Mouse (Mus musculus) gastrocnemius, postnatal 25 days (tissue): ENCODE results near the gene Syne2. TPM values are rescaled to one million over a fixed set of nuclear protein-coding genes. Genes with fewer than 3 reads are reported as not detected.

ENCODE experiments used
- DNase-seq: peaks from one replicate; pipeline ENCODE4 v3.0.0; 2022
- total RNA-seq, 2 experiments: library from RNA; stranded (reverse); gene quantifications; 1 replicate in 1 of 2; 2 replicates in 1 of 2; pipeline ENCODE4 v1.2.3; 2021

The Syne2 gene
- total RNA-seq, 2 experiments from 2014 or later, result 13.2 to 13.5 TPM

DNA sequence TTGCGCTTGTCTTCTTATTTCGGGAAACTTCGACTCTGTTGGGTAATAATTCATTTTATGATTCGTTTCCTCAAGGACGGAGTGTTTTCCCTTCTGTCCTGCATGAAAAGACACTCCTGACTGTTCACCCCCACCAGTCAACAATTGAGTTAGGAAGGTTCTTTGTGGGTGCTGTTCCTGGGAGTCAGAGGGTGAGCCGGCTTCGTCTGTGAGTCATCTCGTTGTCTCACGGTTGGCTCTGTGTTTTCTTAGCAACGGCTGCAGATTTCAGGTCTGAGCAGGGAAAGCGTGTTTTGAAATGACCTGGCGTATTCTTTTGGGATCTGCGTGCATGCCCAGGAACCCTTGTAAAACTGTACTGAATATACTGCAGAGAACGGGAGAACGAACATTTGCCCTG is 9.8 kb downstream of the Syne2 start:
- no peak for DNase-seq

DNA sequence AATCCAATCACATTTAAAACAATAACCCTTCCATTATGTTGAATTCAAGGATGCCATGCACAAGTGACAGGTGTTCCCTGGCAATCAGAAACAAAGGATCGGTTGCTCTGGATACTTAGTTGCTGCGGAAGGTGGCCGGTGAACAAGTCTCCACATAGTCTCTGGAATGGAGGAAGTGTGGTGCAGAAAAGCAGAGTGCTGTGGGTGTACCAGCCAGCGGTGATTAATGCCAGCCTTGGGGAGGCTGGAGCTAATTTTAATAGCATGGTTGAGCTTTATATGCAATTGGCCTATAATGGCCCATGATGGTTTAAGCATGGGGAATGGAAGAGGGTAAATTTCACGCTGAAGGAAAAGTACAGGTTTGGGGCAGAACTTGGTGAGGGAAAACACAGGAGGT is 11.7 kb downstream of the Syne2 start:
- no peak for DNase-seq

DNA sequence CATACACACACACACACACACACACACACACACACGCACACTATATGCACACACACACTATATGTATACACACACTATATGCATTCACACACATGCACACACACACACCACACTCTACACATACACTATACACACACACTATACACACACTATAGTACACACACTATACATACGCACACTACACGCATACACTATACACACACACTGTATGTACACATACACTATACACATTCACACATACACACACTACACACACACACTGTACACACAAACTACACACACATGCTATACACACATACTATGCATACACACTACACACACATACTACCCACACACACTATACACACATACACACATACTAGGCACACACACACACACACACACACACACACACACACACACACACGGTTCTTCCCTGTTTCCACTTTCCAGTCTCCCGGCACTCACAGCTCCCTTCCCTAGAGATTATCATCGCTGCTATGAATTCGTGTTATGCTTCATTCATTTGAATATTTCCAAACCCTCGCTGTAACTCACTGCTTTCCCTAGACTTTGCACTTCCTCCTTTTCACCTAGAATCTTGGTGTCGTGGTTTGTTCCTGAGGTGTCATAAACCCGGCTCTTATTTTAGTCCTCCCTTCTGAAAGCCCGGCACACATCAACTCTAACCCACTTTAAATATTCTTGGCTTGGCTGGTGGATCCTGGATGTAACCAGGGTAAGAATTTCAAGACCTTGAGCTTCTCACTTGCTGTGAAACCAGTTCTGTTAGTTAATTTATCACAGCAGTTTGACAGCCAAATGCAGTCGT is 15.4 kb downstream of the Syne2 start:
- no peak for DNase-seq

DNA sequence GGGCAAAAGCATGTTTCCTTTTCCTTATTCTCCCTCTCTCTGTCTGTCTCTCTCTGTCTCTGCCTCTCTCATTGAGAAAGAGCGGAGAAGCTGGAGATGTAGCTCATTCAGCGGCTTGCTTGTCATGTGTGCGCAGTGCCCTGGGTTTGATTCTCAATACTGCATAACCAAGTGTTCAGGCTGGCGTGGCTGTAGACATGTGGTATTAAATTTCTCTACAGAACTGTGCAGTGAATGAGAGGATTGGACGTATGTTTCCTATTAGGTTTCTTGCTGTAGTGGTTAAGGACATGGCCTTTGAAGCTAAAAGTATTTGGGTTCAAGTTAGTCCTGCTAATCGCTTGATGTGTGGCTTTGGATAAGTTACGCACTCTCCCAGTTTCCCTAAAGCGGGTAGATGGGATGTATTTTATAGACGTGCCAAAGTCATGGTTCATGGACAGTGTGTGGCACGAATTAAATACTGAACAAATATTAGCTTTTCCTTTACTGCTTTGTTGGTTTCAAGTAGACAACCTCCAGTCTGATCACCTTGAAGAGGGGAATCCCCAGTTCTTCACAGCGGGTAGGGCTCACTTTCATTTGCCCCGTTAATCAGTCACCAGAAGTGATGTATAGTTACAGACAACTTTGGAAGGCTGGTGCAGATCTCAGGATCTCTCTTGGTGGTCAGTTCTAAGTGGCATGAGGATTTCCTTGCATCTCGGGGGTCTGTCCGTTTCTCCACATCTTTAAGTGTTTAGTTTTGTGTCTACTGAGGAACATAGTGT is 16.2 kb downstream of the Syne2 start:
- DNase-seq, result no peak

DNA sequence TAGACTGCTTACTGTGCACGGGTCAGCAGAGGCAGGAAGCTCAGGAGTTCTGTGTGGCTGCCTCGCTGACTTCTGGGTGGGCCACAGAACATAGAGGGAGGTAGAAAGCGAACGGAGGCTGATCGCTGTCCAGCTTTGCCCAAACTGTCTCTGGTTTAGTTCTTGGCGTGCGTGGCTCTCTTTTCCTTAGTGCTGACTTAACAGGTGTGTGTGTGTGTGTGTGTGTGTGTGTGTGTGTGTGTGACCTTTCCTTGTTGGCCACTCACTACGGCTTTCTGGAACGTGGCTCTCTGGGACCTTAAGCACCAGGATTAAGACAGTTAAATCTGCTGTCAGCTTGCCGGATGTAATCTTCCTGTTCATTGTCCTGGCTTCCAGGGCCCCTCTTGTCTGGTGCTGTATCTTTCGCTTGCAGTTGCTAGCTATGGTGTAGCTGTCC is 18.6 kb downstream of the Syne2 start:
- DNase-seq, result no peak

DNA sequence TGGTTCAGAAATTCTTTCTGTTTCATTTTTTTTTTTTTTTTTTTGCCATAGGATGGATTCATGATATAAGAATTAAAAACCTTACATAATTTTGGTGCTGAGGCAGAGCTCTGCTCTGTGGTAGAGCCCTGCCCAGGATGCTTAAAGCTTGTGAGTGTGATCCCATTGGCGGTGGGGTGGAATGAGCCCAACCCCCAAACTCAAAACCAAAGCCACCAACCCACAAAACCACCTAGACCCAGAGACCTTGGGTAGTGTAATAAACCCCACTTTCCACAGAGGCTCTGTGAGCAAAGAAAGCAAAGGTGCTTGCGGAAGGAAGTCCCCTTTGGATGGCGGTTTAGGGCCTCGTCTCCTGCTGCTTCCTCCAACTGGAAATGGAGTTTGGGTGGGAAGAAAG is 19.5 kb downstream of the Syne2 start:
- no peak for DNase-seq

DNA sequence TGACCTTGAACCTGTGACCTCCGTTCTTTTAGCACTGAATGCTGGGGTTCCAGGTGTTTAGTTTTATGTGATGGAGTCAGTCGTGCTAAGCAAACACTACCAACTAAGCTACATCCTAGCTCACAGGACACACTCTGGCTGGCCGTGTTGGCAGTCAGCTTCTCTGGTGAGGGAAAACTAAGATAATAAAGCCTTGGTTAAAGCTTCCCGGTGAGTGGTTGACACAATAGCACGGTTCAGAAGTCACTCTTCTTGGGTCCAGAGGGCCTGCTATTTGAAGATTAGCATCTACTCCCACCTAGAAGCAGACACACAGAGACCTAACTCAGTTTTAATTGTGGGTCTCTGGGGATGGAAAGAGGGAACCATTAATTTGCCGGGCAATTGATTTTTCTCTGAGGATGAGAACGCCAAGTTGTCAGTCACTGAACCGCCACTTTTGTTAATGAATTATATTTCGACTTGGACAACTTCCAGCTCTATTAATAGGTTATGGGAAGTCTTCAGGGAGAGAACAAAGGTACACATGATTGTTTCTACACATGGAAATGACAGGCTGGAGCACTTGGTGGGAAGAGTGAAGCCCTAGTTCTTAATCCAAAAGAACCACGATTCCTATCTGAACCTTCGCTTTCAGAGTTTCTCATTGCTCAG is 21.3 kb downstream of the Syne2 start:
- DNase-seq, result no peak

DNA sequence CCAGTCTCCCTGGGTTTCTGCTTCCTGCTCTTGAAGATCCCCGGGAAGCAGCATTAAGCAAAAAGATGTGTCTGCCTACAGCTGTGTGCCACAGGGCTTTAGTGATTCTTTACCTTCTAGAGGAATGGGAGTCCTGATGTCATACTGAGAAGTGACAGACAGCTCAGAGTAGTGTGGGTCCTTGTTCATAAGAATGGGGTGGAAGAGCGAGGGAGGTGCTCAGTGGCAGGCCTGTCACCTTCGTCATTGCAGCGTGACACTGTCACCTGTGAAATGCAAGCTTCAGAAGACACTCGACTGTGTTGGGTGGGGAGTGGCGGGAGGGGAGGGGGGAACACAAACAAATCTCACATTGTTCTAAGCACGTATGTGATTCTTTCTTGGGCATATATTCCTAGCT is 23.2 kb downstream of the Syne2 start:
- no peak for DNase-seq

DNA sequence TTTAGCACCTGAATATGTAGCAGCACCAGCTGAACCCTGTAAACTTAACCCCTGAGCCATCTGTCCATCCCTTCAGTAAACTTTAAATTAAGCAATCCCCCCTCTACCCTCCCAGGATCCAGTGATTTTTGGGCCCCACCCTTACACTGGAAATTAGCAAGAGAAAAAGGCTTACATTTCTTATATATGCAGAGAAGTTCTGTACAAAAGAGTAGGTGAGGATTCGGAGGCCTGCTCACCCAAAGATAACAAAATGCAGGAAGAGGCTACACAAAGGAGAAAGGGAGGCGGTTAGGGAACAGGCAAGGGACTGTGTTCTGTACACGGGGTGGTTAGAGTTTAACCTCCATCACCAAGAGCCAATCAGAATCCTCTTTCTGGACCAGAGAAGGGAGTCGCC is 26.4 kb downstream of the Syne2 start:
- DNase-seq, result no peak

DNA sequence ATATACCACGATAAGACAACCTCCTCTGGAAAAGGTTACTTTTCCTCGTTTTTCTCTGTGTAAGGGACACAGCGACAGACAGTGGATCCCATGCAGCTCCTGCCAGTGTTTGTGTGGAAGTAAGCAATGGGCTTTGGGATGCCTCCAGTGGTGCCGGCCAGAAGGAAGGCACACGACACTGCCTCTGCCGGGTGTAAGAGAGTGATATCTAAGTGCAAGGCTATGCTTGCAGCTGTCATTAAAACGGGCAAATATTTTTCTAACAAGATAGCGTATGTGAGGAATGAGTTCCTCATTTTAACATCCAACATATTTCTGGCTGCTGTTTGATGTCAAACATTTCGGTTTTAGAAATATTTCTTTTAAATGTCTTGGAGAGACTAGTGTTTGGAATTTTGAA is 27.1 kb downstream of the Syne2 start:
- DNase-seq, result no peak

DNA sequence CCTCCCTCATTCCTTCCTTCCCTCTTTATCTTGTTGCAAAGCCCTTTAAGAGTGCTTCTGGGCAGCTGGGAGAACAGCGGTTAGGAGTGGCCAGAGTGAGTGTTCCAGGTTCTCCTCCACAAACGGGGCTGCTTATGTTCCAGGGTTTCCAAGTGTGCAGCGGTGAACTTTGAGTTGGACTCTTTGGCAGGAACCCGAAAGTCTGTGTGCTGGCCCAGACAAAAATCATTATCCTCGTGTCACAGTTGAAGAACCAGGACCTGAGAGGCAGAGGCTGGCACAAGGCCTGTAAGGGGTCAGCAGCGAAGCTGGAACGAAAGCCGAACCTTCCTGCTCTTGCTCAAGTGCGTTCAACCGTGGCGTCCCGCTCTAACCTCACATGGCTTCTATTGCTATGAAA is 28.6 kb downstream of the Syne2 start:
- DNase-seq, result no peak

DNA sequence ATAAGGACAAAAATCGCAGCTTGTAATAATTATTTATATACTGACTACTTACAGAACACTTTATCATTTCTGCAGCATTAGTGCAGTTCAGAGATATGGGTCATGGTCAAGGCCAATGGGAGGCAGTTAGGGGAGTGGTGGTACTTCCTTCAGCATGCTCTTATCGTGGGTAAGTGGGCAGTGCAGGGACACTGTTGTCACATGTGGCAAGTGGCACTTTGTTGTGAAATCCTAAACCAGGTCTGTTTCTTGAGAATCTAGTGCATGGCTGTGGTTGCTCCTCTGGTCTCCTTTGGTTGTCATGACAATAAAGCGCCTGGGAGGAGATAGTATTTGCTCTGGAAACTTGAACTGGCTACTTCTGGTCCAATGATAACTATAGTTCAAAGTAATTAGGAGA is 32.3 kb downstream of the Syne2 start:
- no peak for DNase-seq

DNA sequence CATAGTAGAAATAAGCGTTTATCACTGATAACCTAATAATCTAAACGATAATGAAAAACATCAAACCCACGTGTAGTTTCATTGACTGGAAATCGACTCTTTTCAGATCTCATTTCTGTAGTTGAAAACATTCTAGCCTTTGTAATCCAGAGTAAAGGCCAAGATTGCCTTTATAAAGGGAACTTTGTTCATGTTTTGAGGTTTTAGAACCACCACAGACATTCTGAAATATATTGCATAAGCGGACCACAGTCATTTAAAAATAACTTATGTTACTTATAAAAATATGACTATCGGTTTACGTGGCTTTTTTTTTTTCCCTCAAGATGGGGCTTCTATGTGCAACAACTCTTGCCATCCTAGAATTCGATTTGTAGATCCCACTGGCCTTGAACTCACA is 33.5 kb downstream of the Syne2 start:
- DNase-seq, result no peak

DNA sequence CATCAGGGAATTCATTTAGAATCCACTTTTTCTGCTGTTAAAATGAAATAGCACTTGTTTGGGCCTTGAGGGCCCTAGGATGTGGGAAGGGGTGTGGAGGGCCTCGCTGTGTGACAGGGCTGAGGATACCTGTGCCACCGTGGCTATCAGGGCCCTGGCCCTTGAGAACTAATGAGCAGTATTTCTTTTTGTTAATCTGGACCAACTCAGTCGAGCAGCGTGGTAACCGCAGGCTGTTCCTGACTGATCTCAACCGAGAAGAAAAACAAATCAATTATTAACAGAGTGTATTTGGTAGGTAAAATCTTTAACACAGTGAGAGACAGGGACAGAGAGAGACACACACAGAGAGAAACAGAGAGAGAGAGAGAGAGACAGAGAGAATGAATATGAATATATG is 34.5 kb downstream of the Syne2 start:
- no peak for DNase-seq

DNA sequence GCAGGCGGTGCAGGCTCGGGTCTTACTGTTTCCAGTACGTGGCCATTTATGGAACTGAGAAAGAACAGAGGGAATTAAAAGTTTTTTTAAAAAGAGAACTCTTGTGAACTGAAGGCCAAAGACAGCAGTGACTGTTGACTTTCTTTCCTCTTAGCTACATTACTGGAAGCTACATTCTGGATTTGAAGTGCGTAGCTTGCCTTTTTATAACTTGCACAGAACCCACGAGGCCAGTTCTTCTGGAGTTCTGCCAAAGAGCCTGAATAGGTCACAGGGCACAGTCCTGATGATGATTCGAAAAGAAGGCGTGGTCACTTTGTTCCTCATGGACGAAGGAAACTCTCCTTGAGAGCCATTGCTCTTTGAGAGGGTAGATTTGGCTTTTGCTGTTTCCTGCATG is 35.6 kb downstream of the Syne2 start:
- peak; percentile 42 for DNase-seq

DNA sequence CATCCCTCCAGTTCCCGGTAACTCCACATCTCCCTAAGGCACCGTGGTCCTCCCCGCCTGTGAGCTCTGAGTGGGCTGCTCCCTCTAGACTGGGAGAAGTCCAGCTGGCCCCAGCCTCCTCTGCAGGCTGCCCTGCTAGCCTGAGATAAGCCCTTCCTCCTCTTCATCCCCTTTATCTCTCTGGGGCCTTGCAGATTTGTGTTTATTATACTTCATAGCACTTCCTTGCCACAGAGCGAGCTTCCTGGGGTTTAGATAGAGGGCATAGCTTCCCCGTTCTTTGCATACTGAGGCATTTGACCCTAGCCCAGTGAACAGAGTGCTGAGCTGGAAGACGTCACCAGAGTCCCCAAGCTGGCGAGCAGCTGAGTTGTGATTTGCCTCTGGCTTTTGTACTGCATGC is 37.1 kb downstream of the Syne2 start:
- no peak for DNase-seq

DNA sequence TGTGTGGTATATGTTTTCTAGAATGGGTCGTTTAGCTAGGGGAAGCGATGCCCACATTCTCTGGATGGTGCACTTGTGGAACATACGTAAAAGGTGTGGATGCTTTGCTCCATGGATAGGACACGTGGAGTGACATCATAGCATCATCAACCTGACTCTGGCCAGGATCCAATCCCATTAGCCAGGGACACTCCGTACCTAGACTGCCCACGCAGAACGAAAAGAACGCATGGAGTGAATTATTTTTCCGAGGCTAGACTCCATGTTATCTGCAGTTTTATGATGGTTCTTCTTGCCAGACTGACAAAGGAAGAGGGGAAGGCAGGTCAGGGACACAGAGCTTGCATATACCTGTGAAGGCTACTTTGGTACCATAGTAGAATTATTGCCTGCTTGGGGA is 37.7 kb downstream of the Syne2 start:
- DNase-seq, result no peak

DNA sequence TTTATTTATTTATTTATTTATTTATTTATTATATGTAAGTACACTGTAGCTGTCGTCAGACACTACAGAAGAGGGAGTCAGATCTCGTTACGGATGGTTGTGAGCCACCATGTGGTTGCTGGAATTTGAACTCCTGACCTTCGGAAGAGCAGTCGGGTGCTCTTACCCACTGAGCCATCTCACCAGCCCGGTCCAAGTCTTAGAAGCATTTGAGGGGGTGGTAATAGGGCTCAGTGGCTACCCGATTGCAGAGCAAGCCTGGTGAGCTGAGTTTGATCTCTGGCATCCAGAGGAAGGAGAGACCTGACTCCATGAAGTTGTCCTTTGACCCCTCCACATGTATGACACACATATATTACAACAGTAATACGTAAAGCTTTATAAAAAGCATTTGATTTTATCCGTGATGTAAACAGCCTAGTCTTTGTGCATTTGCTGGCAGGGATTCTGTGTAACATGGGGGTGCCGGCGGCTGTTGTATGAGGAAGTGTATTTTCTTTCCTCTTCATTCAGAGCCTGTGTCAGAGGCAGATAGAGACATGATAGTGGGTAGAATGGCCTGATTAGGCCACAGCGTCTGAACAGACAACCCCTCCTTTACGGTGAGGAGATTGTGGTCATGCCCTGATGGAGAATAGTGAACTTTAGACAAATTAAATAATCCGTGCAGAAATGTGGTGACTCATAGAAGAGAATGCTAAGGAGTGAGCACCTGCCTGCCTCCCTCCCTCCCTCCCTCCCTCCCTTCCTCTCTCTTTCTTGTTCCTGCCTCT is 38.3 kb downstream of the Syne2 start:
- no peak for DNase-seq

DNA sequence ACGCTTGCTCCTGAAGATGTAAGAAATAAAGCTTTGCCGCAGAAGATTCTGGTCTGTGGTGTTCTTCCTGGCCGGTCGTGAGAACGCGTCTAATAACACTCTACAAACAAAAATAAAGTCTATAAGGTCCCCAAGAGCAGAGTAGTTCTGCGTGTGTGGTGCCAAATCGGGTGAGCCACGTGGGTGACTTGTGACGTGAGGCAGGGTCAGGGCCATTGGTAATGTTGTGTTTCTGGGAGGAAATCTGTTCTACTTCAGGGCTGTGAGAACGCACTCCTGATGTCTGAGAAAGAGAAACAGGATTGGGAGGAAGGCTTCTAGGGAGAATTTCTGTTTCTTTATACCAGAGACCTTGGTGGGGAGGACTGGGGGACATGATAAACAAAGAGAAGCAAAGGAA is 42.0 kb downstream of the Syne2 start:
- no peak for DNase-seq

DNA sequence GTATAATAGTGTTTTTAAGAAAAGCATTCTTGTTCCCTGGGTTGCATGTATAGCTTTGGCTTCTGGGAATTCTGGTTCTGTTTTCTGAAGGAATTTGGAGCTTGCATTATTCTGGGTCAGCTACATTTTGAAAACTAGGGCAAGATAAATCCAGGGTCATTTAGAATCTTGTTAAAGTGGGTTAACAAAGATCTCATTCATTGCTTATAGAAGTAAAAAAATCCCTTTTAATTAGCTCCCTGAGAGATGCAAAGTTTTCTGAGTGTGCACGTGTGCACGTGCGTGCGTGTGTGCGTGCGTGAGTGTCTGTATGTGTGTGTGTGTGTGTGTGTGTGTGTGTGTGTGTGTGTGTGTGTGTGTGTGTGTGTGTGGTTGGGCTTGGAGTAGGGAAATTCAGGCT is 42.9 kb downstream of the Syne2 start:
- no peak for DNase-seq

DNA sequence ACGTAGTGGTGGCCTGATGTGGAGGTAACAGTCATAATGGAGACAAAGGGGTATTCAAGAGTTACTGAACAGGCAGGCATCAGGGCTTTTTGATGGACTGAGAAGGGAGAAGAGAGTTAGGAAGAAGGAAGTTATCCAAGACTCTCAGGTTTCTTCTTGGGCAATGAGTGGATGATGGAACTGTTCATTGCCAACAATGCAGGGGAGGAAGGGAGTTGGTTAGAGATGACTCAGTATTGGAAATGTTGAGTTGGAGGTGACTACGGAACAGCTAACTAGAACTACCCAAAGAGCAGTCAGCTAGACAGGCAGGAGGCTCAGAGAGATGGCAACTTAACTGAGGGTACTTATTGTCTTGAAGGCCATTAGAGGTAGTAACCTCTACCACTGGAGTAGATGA is 47.2 kb downstream of the Syne2 start:
- DNase-seq, result no peak
